Mouse (Mus musculus) forebrain, postnatal 0 days (tissue): ENCODE data around the gene Rsc1a1. TPM values are rescaled to one million over a fixed set of nuclear protein-coding genes. Genes with fewer than 3 reads are reported as not detected.

ENCODE experiments used
- ATAC-seq: fragments of 200-750 bp; cut with Nextera tagmentation; 2 replicates; pipeline ENCODE4 v1.8.0; 2017; ENCODE audit warnings: mild to moderate bottlenecking, moderate library complexity
- DNase-seq: peaks from one replicate; pipeline ENCODE4 v3.0.0-alpha.2; 2015
- H3K27ac ChIP-seq: fragments of 300-500 bp; sonication (generic); 2 replicates; pipeline ENCODE4 v1.5.1; 2014; ENCODE audit warnings: low read depth, mild to moderate bottlenecking, antibody characterized with exemption, low read length, moderate library complexity, mixed read lengths
- H3K27me3 ChIP-seq: fragments of 300-500 bp; sonication (generic); 2 replicates; pipeline ENCODE4 v1.6.1; 2014; ENCODE audit warnings: mild to moderate bottlenecking, low read length, mixed read lengths; ENCODE audit not compliant: insufficient read depth
- H3K36me3 ChIP-seq: fragments of 300-500 bp; sonication (generic); 2 replicates; pipeline ENCODE4 v1.6.1; 2014; ENCODE audit warnings: mild to moderate bottlenecking, moderate library complexity; ENCODE audit not compliant: insufficient read depth
- H3K4me1 ChIP-seq: fragments of 300-500 bp; sonication (generic); 2 replicates; pipeline ENCODE4 v1.6.1; 2014; ENCODE audit warnings: antibody characterized with exemption; ENCODE audit not compliant: insufficient read depth
- H3K4me2 ChIP-seq: fragments of 300-500 bp; sonication (generic); 2 replicates; pipeline ENCODE4 v1.6.1; 2014; ENCODE audit warnings: low read depth, mild to moderate bottlenecking, moderate library complexity
- H3K4me3 ChIP-seq: fragments of 300-500 bp; sonication (generic); 2 replicates; pipeline ENCODE4 v1.5.1; 2014; ENCODE audit warnings: low read depth, low read length, mixed read lengths
- H3K9ac ChIP-seq: fragments of 300-500 bp; sonication (generic); 2 replicates; pipeline ENCODE4 v1.6.1; 2014; ENCODE audit warnings: mild to moderate bottlenecking
- H3K9me3 ChIP-seq: fragments of 300-500 bp; sonication (generic); 2 replicates; pipeline ENCODE4 v1.6.1; 2016; ENCODE audit warnings: low read length
- CTCF ChIP-seq: sonication (generic); IDR thresholded peaks from 2 replicates; pipeline ENCODE4 v1.5.1; 2016; ENCODE audit warnings: antibody characterized with exemption, control low read depth, low read depth
- WGBS: fragments of 180-500 bp; shearing (Covaris S2); extraction: QIAGEN DNeasy Blood & Tissue Kit; methylation state at CpG from one replicate; pipeline ENCODE4 v1.1.7; 2014; 5-methylcytosine and 5-hydroxymethylcytosine counted together
- polyA plus RNA-seq: library from polyadenylated mRNA; unstranded; fragments of >200 nt; fragmentation: Nextera tagmentation; extraction: Ambion mirVana; gene quantifications from 2 replicates; pipeline ENCODE4 v1.2.1, GENCODE M21; 2015
- total RNA-seq: library from RNA; depleted of rRNA; stranded (reverse); fragments of >200 nt; gene quantifications from 2 replicates; pipeline ENCODE4 v1.2.3, GENCODE M21; 2014

Gene Rsc1a1
- total and polyA plus RNA-seq, 2 experiments from 2014 or later: 0.36 to 4.8 TPM

DNA sequence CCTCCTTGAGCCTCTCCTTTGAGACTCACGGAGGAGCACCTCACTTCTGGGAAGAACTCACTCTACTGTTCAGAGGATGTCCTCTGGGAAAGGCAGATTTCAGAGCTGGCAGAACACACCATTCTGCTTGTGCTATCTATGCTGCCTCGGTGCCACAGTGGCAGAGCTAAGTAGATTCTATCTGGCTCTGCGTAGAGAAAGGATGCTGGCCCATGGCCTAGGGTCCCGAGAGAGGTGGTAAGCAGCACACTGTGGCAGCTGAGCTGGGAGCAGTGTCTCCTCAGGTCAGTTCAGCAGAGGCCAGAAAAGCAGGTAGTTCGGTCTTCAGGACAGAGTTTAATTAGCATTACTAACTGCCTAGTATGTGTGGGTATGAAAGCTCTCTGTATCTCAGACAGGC, 37.1 kb downstream of the Rsc1a1 start:
- Histone ChIP-seq H3K9ac (no peak overlapping the region), H3K27me3 (no peaks in the 10 kb centered on the region), H3K9me3 (no peaks in the 10 kb centered on the region), H3K36me3 (peaks cover 13% of the 10 kb centered on the region), H3K27ac (no peak overlapping the region), H3K4me3 (no peak overlapping the region), H3K4me1 (no peaks in the 10 kb centered on the region), H3K4me2 (no peak overlapping the region)
- 84% methylated on average over 5 of the region's 5 CpGs for WGBS
- ATAC-seq (no peak), DNase-seq (no peak)
- no peak for TF ChIP-seq CTCF

DNA sequence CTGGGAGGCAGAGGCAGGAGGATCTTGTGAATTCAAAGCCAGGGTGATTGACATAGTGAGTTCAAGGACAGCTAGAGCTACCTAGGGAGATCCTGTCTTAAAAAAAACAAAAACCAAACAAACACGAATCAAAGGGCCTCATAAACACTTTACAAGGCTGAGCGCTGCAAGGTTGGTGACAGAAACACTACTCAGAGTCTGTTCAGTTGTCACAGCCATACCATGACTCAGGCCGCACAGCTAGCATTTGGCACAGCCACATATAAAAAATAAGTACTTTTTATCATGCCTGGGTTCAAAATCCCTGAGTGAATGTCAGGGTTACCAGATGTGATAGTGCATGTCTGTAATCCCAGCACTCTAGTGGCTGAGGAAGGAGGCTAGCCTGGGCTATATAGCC, 38.2 kb downstream of the Rsc1a1 start:
- Histone ChIP-seq H3K9ac (no peak overlapping the region), H3K27me3 (no peaks in the 10 kb centered on the region), H3K27ac (no peak overlapping the region), H3K4me3 (no peak overlapping the region), H3K36me3 (peaks cover 14% of the 10 kb centered on the region), H3K9me3 (no peaks in the 10 kb centered on the region), H3K4me2 (no peak overlapping the region), H3K4me1 (no peaks in the 10 kb centered on the region)
- TF ChIP-seq CTCF: no peak
- DNase-seq (no peak), ATAC-seq (no peak)
- WGBS: 99% methylated on average over 3 of the region's 3 CpGs

DNA sequence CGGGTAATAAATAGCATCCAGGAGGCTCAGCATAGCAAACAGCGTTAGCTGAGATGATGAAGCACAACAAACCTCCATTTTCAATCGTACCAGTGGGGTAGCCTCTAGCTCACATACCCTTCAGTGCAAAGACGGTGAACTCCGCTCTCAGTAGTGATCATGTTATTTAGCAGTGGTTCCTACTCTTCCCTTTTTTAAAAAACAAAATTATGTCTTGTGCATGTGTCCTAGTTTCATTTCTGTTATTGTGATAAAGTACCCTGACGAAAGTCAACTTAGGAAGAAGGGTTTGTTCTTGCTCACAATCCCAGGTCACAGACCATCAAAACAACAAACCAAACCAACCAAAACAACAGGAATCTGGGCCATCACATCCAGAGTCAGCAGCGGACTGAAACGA, 39.4 kb downstream of the Rsc1a1 start:
- ATAC-seq: no peak
- Histone ChIP-seq H3K4me3 (no peak overlapping the region), H3K9ac (no peak overlapping the region), H3K9me3 (no peaks in the 10 kb centered on the region), H3K27me3 (no peaks in the 10 kb centered on the region), H3K36me3 (peaks cover 16% of the 10 kb centered on the region), H3K4me1 (no peaks in the 10 kb centered on the region), H3K4me2 (no peak overlapping the region), H3K27ac (no peak overlapping the region)
- WGBS: 96% methylated on average over 8 of the region's 8 CpGs
- DNase-seq: no peak
- no peak for TF ChIP-seq CTCF

DNA sequence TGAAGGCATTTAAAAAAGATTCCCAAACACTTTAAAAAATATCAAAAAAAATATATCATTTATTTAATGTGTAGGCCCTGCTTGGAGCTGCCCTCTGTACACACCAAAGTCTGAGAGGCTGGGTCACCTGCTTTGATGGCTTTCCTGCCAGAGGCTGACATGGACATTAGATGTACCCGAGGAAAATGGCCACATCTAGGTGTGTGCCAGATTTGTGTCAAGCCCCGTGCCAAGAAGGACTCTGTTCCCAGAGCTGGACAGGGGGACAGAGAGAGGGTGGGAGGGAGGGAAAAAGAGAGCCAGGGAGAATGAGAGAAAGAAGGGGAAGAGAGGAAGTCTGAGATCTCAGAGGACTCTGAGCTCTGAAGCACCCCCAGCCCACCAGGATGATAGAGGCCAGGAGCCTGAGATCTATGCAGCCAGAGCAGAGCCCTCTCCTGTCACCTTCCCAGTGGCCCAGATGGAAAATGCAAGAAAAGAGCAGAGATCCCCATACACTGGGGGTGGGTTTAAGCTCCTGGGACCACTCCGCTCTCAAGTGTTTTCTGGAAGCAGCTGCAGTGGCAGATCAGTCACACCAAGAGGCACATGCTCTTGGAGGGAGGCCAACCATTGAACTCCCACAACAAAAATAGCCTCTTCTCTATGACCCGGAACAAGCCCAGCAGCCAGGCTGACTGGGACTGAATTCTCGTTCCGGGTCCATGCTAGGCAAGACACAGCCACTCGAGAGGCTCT, 42.1 kb downstream of the Rsc1a1 start:
- 21% methylated on average over 7 of the region's 7 CpGs for WGBS
- DNase-seq: peak; percentile 66
- ATAC-seq: peak; percentile 70
- Histone ChIP-seq H3K27ac (peak overlapping the region; percentile 66), H3K27me3 (no peaks in the 10 kb centered on the region), H3K9ac (no peak overlapping the region), H3K4me3 (no peak overlapping the region), H3K9me3 (no peaks in the 10 kb centered on the region), H3K4me2 (no peak overlapping the region), H3K36me3 (peaks cover 35% of the 10 kb centered on the region), H3K4me1 (no peaks in the 10 kb centered on the region)
- no peak for TF ChIP-seq CTCF

DNA sequence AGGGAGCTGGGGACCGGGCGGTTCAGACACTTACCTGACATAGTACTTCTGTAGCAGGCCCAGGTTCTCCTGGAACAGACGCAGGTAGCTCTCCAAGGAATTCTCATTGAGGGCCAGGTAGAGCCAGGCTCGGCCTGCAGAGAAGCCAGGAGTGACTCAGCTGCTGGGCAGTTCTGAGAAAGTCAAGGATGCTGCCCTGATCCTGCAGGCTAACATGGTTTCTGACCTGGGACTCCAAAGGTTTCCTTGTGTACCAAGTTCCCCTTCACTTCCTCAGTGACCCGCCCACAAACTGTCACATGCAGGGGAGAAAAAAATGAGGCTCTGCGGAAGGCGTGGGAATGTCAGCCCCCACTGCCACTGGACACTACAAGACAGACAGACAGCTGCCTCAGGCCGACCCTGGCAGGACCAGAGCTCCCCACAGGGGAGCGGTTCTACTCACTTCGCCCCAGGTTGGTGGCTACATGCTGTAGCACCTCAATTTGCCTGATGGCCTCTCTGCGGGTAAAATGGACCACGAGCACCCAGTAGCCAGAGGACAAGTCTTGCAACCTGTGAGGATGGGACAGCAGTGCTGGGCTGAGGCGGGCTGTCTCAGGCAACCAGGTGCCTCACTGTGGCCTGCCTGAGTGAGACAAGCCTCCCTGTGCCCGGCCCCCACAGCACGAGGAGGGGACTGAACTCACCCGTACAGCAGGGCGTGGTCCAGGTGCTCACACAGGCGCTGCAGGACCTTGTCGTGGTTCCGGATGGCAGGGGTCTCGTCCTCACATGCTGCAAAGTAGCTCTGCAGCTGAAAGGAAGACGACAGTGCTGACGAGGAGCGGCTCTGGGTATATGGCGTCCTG, 43.2 kb downstream of the Rsc1a1 start:
- Histone ChIP-seq H3K4me2 (no peak overlapping the region), H3K9me3 (no peaks in the 10 kb centered on the region), H3K9ac (no peak overlapping the region), H3K36me3 (peaks cover 41% of the 10 kb centered on the region), H3K4me3 (no peak overlapping the region), H3K27me3 (no peaks in the 10 kb centered on the region), H3K27ac (no peak overlapping the region), H3K4me1 (no peaks in the 10 kb centered on the region)
- ATAC-seq (no peak), DNase-seq (no peak)
- no peak for TF ChIP-seq CTCF
- 92% methylated on average over 25 of the region's 25 CpGs for WGBS

DNA sequence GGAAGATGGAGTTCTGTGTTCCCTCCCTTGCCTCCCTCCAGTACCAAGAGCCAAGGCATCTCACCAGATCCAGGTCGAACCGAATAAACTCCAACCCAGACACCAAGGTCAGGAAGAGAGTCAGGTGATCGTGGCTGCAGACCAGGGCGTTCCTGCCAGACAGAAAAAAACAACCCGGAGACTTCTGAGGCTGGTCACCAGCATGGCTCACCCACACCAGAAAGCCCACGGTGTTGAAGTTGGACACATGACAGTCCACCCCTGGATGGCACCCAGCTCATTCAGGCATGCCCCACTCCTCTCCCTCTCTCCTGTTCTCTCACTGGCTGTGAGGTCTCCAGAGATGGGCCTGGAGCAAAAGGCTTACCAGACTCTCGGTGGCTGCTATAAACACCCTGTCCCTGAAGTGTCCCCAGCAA, 44.0 kb downstream of the Rsc1a1 start:
- no peak overlapping the region for H3K27ac ChIP-seq
- TF ChIP-seq CTCF: no peak
- H3K4me3 ChIP-seq: no peak overlapping the region
- no peaks in the 10 kb centered on the region for H3K9me3 ChIP-seq
- H3K36me3 ChIP-seq: peaks cover 50% of the 10 kb centered on the region
- H3K9ac ChIP-seq: no peak overlapping the region
- ATAC-seq (no peak), DNase-seq (no peak)
- no peaks in the 10 kb centered on the region for H3K27me3 ChIP-seq
- H3K4me2 ChIP-seq: no peak overlapping the region
- 87% methylated on average over 7 of the region's 7 CpGs for WGBS
- no peaks in the 10 kb centered on the region for H3K4me1 ChIP-seq

DNA sequence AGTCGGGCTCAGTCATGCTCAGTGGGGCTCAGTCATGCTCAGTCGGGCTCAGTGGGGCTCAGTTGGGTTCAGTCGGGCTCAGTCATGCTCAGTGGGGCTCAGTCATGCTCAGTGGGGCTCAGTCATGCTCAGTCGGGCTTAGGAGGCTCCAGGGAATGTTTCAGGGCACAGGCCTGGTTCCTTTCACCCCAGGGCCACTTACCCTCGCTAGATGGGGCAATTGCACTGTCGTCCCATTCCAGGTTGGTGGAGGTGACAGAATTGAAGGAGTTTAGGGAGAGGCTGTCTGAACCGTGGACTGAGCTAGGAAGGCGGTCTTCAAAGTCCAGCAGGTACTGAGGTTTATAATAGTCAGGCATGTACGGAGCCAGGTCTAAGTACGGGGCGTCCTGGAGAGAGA, 45.9 kb downstream of the Rsc1a1 start:
- Histone ChIP-seq H3K27me3 (no peaks in the 10 kb centered on the region), H3K9me3 (no peaks in the 10 kb centered on the region), H3K27ac (no peak overlapping the region), H3K9ac (no peak overlapping the region), H3K4me3 (no peak overlapping the region), H3K4me1 (no peaks in the 10 kb centered on the region), H3K4me2 (no peak overlapping the region), H3K36me3 (peaks cover 58% of the 10 kb centered on the region)
- WGBS: 62% methylated on average over 11 of the region's 11 CpGs
- no peak for TF ChIP-seq CTCF
- DNase-seq: no peak
- no peak for ATAC-seq
